Mouse (Mus musculus) liver, embryonic 14.5 days (tissue): ENCODE data around the gene Nfatc2. TPM values are rescaled to one million over a fixed set of nuclear protein-coding genes. Genes with fewer than 3 reads are reported as not detected.

Experiments
- ATAC-seq: fragments of 200-750 bp; cut with Nextera tagmentation; 2 replicates; pipeline ENCODE4 v1.8.0; 2017; ENCODE audit warnings: moderate number of reproducible peaks, mild to moderate bottlenecking, moderate library complexity; ENCODE audit not compliant: insufficient read depth
- DNase-seq, 3 experiments: peaks; one replicate each; pipeline ENCODE4 v3.0.0-alpha.2; 2012 to 2013; ENCODE audit warnings: low read depth in 3 of 3, low spot score in 3 of 3
- H3K27ac ChIP-seq: fragments of 300-500 bp; sonication (generic); 2 replicates; pipeline ENCODE4 v1.5.1; 2014; ENCODE audit warnings: moderate library complexity, mild to moderate bottlenecking, control low read depth, inconsistent platforms
- H3K27me3 ChIP-seq: fragments of 300-500 bp; sonication (generic); 2 replicates; pipeline ENCODE4 v1.6.1; 2014; ENCODE audit warnings: mild to moderate bottlenecking, low read length, moderate library complexity; ENCODE audit not compliant: control insufficient read depth, insufficient read depth
- H3K36me3 ChIP-seq: fragments of 300-500 bp; sonication (generic); replicated peaks from 2 replicates; pipeline ENCODE4 v1.6.1; 2014; ENCODE audit warnings: low read depth; ENCODE audit not compliant: control insufficient read depth, insufficient read depth
- H3K4me1 ChIP-seq, 2 experiments: fragments of 200-500 bp in 1 of 2; fragments of 300-500 bp in 1 of 2; sonication (generic) in 1 of 2; replicated peaks; 2 replicates each; pipeline ENCODE4 v1.6.1; 2012 to 2014; ENCODE audit warnings: antibody characterized with exemption in 1 of 2, inconsistent platforms in 1 of 2, low read length in 1 of 2; ENCODE audit not compliant: control insufficient read depth in 2 of 2, insufficient read depth in 2 of 2
- H3K4me2 ChIP-seq: fragments of 300-500 bp; sonication (generic); 2 replicates; pipeline ENCODE4 v1.6.1; 2014; ENCODE audit warnings: low read depth, mild to moderate bottlenecking, control low read depth, moderate library complexity
- H3K4me3 ChIP-seq, 2 experiments: fragments of 200-500 bp in 1 of 2; fragments of 300-500 bp in 1 of 2; sonication (generic) in 1 of 2; 2 replicates each; pipeline ENCODE4 v1.5.1; 2012 to 2014; ENCODE audit warnings: low read depth in 2 of 2, low read length in 2 of 2, mild to moderate bottlenecking in 2 of 2, control low read depth in 1 of 2, inconsistent platforms in 1 of 2, moderate library complexity in 1 of 2; ENCODE audit not compliant: insufficient read depth in 1 of 2
- H3K9ac ChIP-seq: fragments of 300-500 bp; sonication (generic); replicated peaks from 2 replicates; pipeline ENCODE4 v1.6.1; 2014; ENCODE audit warnings: mild to moderate bottlenecking, control low read depth, moderate library complexity
- H3K9me3 ChIP-seq: fragments of 300-500 bp; sonication (generic); 2 replicates; pipeline ENCODE4 v1.6.1; 2016; ENCODE audit warnings: low read length, mixed read lengths; ENCODE audit not compliant: control insufficient read depth
- CTCF ChIP-seq: IDR thresholded peaks from 2 replicates; pipeline ENCODE4 v1.5.1; 2016; ENCODE audit warnings: antibody characterized with exemption, low read depth, control low read depth
- EP300 ChIP-seq: IDR thresholded peaks from 2 replicates; pipeline ENCODE4 v1.6.1; 2016; ENCODE audit warnings: antibody characterized with exemption, low read depth
- WGBS: fragments of 180-500 bp; shearing (Covaris S2); extraction: QIAGEN DNeasy Blood & Tissue Kit; methylation state at CpG from one replicate; pipeline ENCODE4 v1.1.7; 2014; ENCODE audit not compliant: insufficient replicate concordance; 5-methylcytosine and 5-hydroxymethylcytosine counted together
- polyA plus RNA-seq, 2 experiments: library from polyadenylated mRNA; depleted of rRNA in 1 of 2; stranded (reverse) in 1 of 2; unstranded in 1 of 2; fragments of >200 nt; fragmentation: Nextera tagmentation in 1 of 2; extraction: Ambion mirVana in 1 of 2; gene quantifications; 2 replicates each; pipeline versions ENCODE4 v1.2.1 to v1.2.3; 2012 to 2014

Gene Nfatc2
- polyA plus RNA-seq, 2 experiments, result 0.08 to 0.19 TPM

GRCm38 (mm10) chr2:168548008-168548407 lies 53.4 kb downstream of the Nfatc2 start:
- Histone ChIP-seq H3K9ac (no peak overlapping the region), H3K4me2 (no peak overlapping the region), H3K36me3 (no peaks in the 10 kb centered on the region), H3K9me3 (no peaks in the 10 kb centered on the region), H3K4me1 (no peaks in the 10 kb centered on the region), H3K27me3 (no peaks in the 10 kb centered on the region; the same call in 1 of the 2 replicates), H3K27ac (no peak overlapping the region), H3K4me3 (no peak overlapping the region)
- TF ChIP-seq EP300 (no peak), CTCF (no peak)
- no peak for ATAC-seq
- 42% methylated on average over 4 of the region's 4 CpGs for WGBS
- DNase-seq, result no peak

DNA sequence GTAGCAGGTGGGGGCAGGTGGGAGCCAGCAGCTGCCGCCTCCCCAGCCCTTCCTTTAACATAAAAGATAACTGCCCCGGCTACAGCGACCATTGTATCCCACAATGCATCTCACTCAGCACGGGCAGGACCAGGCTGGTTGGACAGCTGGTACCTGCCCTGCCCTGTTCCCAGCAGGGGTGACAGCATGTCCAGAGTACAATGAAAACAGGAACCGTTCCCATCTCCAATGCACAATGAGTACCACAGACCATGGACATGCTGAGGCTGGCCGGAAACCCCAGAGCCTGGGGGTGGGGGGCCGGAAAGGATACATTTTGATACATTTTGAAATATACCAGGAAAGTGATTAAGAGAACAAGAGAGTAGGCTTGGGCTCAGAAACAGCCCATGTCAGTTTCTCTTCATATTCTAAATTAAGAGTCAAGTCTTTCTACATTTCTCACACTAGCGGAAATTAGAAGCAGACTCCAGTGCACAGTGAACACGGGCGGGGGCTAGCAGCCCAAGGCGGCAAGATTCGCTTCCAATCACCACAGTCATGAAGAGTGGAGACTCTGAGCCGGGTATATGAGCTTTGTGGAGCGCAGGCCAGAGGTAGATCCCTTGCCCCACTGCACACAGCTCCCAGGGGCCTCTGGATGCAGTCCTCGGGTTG lies 55.4 kb downstream of the Nfatc2 start:
- no peaks in the 10 kb centered on the region for H3K4me1 ChIP-seq
- H3K4me2 ChIP-seq, result no peak overlapping the region
- H3K9ac ChIP-seq, result no peak overlapping the region
- ATAC-seq (no peak), DNase-seq (no peak)
- H3K27me3 ChIP-seq, result no peaks in the 10 kb centered on the region
- H3K4me3 ChIP-seq, result no peak overlapping the region
- no peaks in the 10 kb centered on the region for H3K9me3 ChIP-seq
- H3K36me3 ChIP-seq, result no peaks in the 10 kb centered on the region
- no peak overlapping the region for H3K27ac ChIP-seq
- 55% methylated on average over 15 of the region's 15 CpGs for WGBS
- TF ChIP-seq EP300 (no peak), CTCF (no peak)

DNA sequence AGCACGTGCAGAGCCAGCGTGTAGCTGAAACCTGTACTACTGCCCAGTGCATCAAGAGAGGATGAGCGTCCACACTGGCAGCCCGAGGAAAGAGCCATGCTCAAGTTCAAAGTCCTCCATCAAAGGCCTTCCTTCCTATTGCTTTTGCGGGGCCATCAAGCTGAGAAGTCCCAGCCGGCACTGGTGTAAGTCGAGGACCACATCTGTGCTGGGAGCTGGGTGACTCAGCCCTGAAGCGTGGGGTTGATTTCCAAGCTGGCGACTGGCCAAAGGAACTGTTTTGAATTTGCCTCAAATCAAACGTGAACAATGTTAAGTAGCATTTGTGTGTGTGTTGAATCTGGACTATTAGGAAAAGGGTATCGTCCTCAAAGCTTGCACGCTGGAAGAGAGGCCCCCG lies 57.4 kb downstream of the Nfatc2 start:
- Histone ChIP-seq H3K9me3 (no peaks in the 10 kb centered on the region), H3K27me3 (no peaks in the 10 kb centered on the region), H3K4me1 (no peaks in the 10 kb centered on the region), H3K36me3 (no peaks in the 10 kb centered on the region), H3K27ac (no peak overlapping the region), H3K4me3 (no peak overlapping the region), H3K9ac (no peak overlapping the region), H3K4me2 (no peak overlapping the region)
- TF ChIP-seq CTCF (no peak), EP300 (no peak)
- ATAC-seq (no peak), DNase-seq (no peak)
- WGBS, result 60% methylated on average over 13 of the region's 13 CpGs

DNA sequence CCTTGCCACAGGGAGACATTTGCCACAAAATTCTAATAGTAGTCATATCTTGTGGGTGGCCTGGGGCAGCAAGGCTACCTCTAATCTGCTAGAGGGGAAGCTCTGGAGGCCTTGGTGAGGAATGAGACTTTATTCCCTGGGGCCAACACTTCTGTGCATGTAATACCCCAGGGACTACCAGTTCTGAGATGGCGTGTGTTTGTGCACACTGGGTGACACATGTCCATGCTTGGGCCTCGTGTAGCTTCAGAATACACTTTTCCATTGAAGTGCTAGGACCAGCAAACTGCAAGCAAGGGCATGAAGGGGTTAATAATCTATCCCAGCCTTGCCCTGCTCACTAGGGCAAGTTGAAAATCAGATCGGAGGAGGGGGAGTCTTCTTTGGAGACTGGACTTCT lies 58.4 kb downstream of the Nfatc2 start:
- H3K4me1 ChIP-seq, result no peaks in the 10 kb centered on the region
- H3K27ac ChIP-seq, result no peak overlapping the region
- no peaks in the 10 kb centered on the region for H3K9me3 ChIP-seq
- H3K4me3 ChIP-seq, result no peak overlapping the region
- TF ChIP-seq CTCF (no peak), EP300 (no peak)
- no peak for DNase-seq
- no peaks in the 10 kb centered on the region for H3K36me3 ChIP-seq
- ATAC-seq, result no peak
- WGBS, result 53% methylated on average over 3 of the region's 3 CpGs
- H3K4me2 ChIP-seq, result no peak overlapping the region
- no peak overlapping the region for H3K9ac ChIP-seq
- no peaks in the 10 kb centered on the region for H3K27me3 ChIP-seq

- no peaks in the 10 kb centered on the region for H3K36me3 ChIP-seq
- no peak for TF ChIP-seq CTCF
- TF ChIP-seq EP300, result no peak
- no peak for ATAC-seq
- H3K9ac ChIP-seq, result no peak overlapping the region
- no peak for DNase-seq
- H3K27me3 ChIP-seq, result no peaks in the 10 kb centered on the region
- H3K4me1 ChIP-seq, result no peaks in the 10 kb centered on the region
- no peak overlapping the region for H3K4me3 ChIP-seq
- 41% methylated on average over 7 of the region's 7 CpGs for WGBS
- no peak overlapping the region for H3K27ac ChIP-seq
- no peak overlapping the region for H3K4me2 ChIP-seq
- no peaks in the 10 kb centered on the region for H3K9me3 ChIP-seq
Measured at GRCm38 (mm10) chr2:168541223-168541622, 60.2 kb downstream of the Nfatc2 start.
